Mouse (Mus musculus) hindbrain, embryonic 16.5 days (tissue): ENCODE measurements at regions not wholly inside any gene's neighbourhood (a gene's known extent, or its start where the extent isn't known, plus 50 kb on each side); places are given as distances from the start of the nearest gene placed in this dataset.

Source experiments
- ATAC-seq: fragments of 200-750 bp; cut with Nextera tagmentation; 2 replicates; pipeline ENCODE4 v1.8.0; 2017; ENCODE audit warnings: moderate TSS enrichment, moderate library complexity
- H3K27ac ChIP-seq: fragments of 300-500 bp; sonication (generic); 2 replicates; pipeline ENCODE4 v1.5.1; 2014; ENCODE audit warnings: low read depth, mild to moderate bottlenecking, control low read depth, low read length, moderate library complexity
- H3K27me3 ChIP-seq: fragments of 300-500 bp; sonication (generic); replicated peaks from 2 replicates; pipeline ENCODE4 v1.6.1; 2014; ENCODE audit warnings: low read length; ENCODE audit not compliant: control insufficient read depth, insufficient read depth
- H3K36me3 ChIP-seq: fragments of 300-500 bp; sonication (generic); 2 replicates; pipeline ENCODE4 v1.6.1; 2014; ENCODE audit warnings: mild to moderate bottlenecking, low read length, moderate library complexity, mixed read lengths; ENCODE audit not compliant: control insufficient read depth, insufficient read depth
- H3K4me1 ChIP-seq: fragments of 300-500 bp; sonication (generic); 2 replicates; pipeline ENCODE4 v1.6.1; 2014; ENCODE audit warnings: low read depth, low read length; ENCODE audit not compliant: control insufficient read depth, insufficient read depth
- H3K4me2 ChIP-seq: fragments of 300-500 bp; sonication (generic); 2 replicates; pipeline ENCODE4 v1.6.1; 2014; ENCODE audit warnings: mild to moderate bottlenecking, low read length, control low read depth, moderate library complexity
- H3K4me3 ChIP-seq: fragments of 300-500 bp; sonication (generic); 2 replicates; pipeline ENCODE4 v1.5.1; 2014; ENCODE audit warnings: mild to moderate bottlenecking, low read length, control low read depth, moderate library complexity
- H3K9ac ChIP-seq: fragments of 300-500 bp; sonication (generic); 2 replicates; pipeline ENCODE4 v1.6.1; 2014; ENCODE audit warnings: low read depth, mild to moderate bottlenecking, control low read depth, low read length, moderate library complexity
- H3K9me3 ChIP-seq: fragments of 300-500 bp; sonication (generic); 2 replicates; pipeline ENCODE4 v1.6.1; 2014; ENCODE audit warnings: mild to moderate bottlenecking, low read length, moderate library complexity; ENCODE audit not compliant: control insufficient read depth
- WGBS: fragments of 180-500 bp; shearing (Covaris S2); extraction: QIAGEN DNeasy Blood & Tissue Kit; methylation state at CpG from one replicate; pipeline ENCODE4 v1.1.7; 2014; 5-methylcytosine and 5-hydroxymethylcytosine counted together

- Histone ChIP-seq H3K9me3 (no peaks in the 10 kb centered on the region), H3K4me2 (no peak overlapping the region), H3K27me3 (no peaks in the 10 kb centered on the region), H3K4me3 (no peak overlapping the region), H3K36me3 (no peaks in the 10 kb centered on the region), H3K9ac (no peak overlapping the region), H3K27ac (no peak overlapping the region), H3K4me1 (no peaks in the 10 kb centered on the region; the same call in 1 of the 2 replicates)
- ATAC-seq, result no peak
- WGBS, result 75% methylated on average over 3 of the region's 3 CpGs
These were observed 170.0 kb upstream of the Rxfp2 start for GRCm38 (mm10) chr5:149848465-149848864.

- Histone ChIP-seq H3K9ac (no peak overlapping the region), H3K4me3 (no peak overlapping the region), H3K9me3 (no peaks in the 10 kb centered on the region), H3K36me3 (no peaks in the 10 kb centered on the region), H3K4me1 (no peaks in the 10 kb centered on the region), H3K27ac (no peak overlapping the region), H3K4me2 (no peak overlapping the region), H3K27me3 (no peaks in the 10 kb centered on the region)
- 13% methylated on average over 9 of the region's 9 CpGs for WGBS
- peak; percentile 54; the same call in 1 of the 2 replicates for ATAC-seq
These were observed 167.5 kb upstream of the Rxfp2 start for GRCm38 (mm10) chr5:149851011-149851410.

DNA sequence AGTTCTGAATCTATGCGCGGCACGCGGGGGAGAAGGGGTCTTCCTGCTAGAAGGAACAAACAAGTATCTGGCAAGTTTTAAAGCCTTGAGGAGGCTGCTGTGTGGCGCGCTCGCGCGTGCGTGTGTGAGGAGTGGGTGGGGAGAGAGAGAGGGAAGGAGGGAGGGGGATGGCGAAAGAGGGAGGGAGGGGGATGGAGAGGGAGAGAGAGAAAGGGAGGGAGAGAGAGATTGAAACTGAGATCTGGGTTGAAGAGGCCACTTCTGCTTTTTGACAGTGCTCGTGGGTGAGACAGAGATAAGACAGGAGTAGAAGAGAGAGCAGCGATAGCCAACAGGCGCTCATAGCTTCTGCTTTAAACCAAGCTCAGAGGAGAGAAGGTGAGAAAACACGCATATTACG, 166.0 kb upstream of the Rxfp2 start:
- H3K4me1 ChIP-seq, result no peaks in the 10 kb centered on the region
- no peak overlapping the region for H3K4me3 ChIP-seq
- ATAC-seq, result no peak
- no peak overlapping the region; the same call in 1 of the 2 replicates for H3K4me2 ChIP-seq
- no peaks in the 10 kb centered on the region for H3K9me3 ChIP-seq
- WGBS, result 53% methylated on average over 16 of the region's 16 CpGs
- no peaks in the 10 kb centered on the region for H3K36me3 ChIP-seq
- H3K27me3 ChIP-seq, result no peaks in the 10 kb centered on the region
- H3K9ac ChIP-seq, result no peak overlapping the region
- no peak overlapping the region for H3K27ac ChIP-seq

DNA sequence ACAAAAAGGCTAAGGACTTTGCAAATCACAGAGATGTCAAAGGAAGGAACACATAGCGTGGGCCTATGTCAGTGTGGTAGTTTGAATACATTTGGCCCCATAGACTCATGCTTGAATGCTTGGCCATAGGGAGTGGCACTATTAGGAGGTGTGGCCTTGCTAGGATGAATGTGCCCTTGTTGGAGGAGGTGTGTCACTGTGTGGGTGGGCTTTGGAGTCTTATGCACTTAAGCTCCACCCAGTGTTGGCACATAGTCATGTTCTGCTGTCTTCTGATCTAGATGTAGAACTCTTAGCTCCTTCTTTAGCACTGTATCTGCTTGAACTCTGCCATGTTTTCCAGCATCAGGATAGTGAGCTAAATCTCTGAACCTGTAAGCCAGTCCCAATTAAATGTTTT, 162.4 kb upstream of the Rxfp2 start:
- Histone ChIP-seq H3K4me3 (no peak overlapping the region), H3K9me3 (no peaks in the 10 kb centered on the region), H3K4me2 (no peak overlapping the region), H3K9ac (no peak overlapping the region), H3K4me1 (no peaks in the 10 kb centered on the region), H3K27me3 (no peaks in the 10 kb centered on the region), H3K36me3 (no peaks in the 10 kb centered on the region), H3K27ac (no peak overlapping the region)
- 83% methylated on average over 1 of the region's 1 CpGs for WGBS
- ATAC-seq, result no peak

GRCm38 (mm10) chr5:149857019-149857418, 161.5 kb upstream of the Rxfp2 start:
- H3K9ac ChIP-seq, result no peak overlapping the region
- H3K9me3 ChIP-seq, result no peaks in the 10 kb centered on the region
- no peaks in the 10 kb centered on the region for H3K4me1 ChIP-seq
- 63% methylated on average over 1 of the region's 1 CpGs for WGBS
- no peaks in the 10 kb centered on the region for H3K27me3 ChIP-seq
- no peak overlapping the region for H3K4me3 ChIP-seq
- ATAC-seq, result no peak
- H3K27ac ChIP-seq, result no peak overlapping the region
- H3K4me2 ChIP-seq, result no peak overlapping the region
- no peaks in the 10 kb centered on the region for H3K36me3 ChIP-seq

GRCm38 (mm10) chr5:149861489-149861962, 156.9 kb upstream of the Rxfp2 start:
- 50% methylated on average over 4 of the region's 4 CpGs for WGBS
- 0 out of 2 replicates have a peak, but pooled peaks have one; percentile 48 for ATAC-seq
- no peaks in the 10 kb centered on the region for H3K36me3 ChIP-seq

DNA sequence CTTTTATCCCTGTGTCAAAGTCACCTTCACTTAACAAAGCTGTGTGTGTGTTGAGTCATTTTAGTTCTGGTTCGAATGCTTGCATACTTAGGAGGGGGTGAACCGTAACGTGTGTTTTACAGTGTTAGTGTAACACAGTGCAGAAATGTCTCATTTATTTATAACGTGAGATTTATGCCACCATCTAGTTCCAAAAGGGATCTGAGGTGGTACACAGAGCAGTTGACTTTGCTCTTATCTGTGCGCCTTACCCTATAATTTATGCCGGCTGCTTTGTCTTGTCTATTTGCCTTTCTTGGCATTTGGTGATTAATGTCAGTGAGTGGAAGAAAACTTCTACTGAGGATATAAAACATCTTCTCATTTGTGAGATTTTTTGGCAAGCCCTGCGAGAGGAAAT, 150.5 kb upstream of the Rxfp2 start:
- WGBS, result 71% methylated on average over 7 of the region's 7 CpGs
- no peak overlapping the region for H3K4me3 ChIP-seq
- H3K9ac ChIP-seq, result no peak overlapping the region
- no peaks in the 10 kb centered on the region for H3K4me1 ChIP-seq
- no peak overlapping the region for H3K4me2 ChIP-seq
- no peak for ATAC-seq
- no peak overlapping the region for H3K27ac ChIP-seq
- H3K9me3 ChIP-seq, result no peaks in the 10 kb centered on the region
- H3K27me3 ChIP-seq, result no peaks in the 10 kb centered on the region
- no peaks in the 10 kb centered on the region for H3K36me3 ChIP-seq

More at GRCm38 (mm10) chr5:149861489-149861962, 156.9 kb upstream of the Rxfp2 start:
- no peak overlapping the region for H3K4me3 ChIP-seq
- H3K4me2 ChIP-seq, result no peak overlapping the region
- no peaks in the 10 kb centered on the region for H3K4me1 ChIP-seq
- no peaks in the 10 kb centered on the region for H3K27me3 ChIP-seq
- H3K27ac ChIP-seq, result no peak overlapping the region
- no peak overlapping the region for H3K9ac ChIP-seq
- H3K9me3 ChIP-seq, result no peaks in the 10 kb centered on the region

DNA sequence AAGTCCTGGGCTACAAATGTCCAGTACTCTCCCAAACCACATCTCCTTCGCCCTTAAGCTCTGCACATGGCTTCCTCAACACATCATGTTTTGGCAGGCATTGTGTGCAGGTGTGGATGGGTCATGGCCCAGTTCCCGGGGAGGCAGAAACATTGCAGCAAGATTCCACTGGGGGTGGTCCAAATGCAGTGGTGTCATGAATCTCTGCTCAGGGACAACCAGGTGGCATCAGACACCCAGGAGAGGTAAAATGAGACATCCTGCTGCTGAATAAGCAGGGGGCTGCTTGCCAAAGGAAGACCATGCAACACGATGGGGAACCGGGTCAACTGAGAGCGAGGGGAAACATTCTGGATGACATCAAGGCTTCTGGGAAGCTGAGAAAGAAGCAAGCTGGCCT, 149.0 kb upstream of the Rxfp2 start:
- Histone ChIP-seq H3K9me3 (no peaks in the 10 kb centered on the region), H3K36me3 (no peaks in the 10 kb centered on the region), H3K4me3 (no peak overlapping the region), H3K27ac (no peak overlapping the region), H3K4me2 (no peak overlapping the region), H3K4me1 (no peaks in the 10 kb centered on the region), H3K9ac (no peak overlapping the region), H3K27me3 (no peaks in the 10 kb centered on the region)
- 74% methylated on average over 5 of the region's 5 CpGs for WGBS
- ATAC-seq, result no peak

DNA sequence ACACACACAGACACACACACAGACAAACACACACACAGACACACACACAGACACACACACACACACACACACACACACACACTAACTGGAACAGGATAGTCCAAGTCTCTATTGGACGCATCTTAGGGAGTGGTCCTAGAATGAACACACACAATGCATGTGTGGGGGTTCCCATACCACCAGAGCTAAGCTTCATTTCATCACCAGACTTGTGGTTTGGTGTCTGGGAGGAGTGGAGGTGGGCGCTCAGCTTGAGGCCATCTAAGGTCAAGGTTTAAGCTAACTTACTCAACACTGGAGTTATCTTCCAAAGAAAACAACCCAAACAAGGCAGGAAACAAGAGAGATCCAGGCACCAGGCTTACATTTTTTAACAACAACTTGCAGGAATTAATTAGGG, 147.9 kb upstream of the Rxfp2 start:
- H3K36me3 ChIP-seq, result no peaks in the 10 kb centered on the region
- no peaks in the 10 kb centered on the region for H3K27me3 ChIP-seq
- H3K4me1 ChIP-seq, result no peaks in the 10 kb centered on the region
- no peak overlapping the region for H3K9ac ChIP-seq
- no peaks in the 10 kb centered on the region for H3K9me3 ChIP-seq
- H3K4me3 ChIP-seq, result no peak overlapping the region
- ATAC-seq, result no peak
- H3K4me2 ChIP-seq, result no peak overlapping the region
- H3K27ac ChIP-seq, result no peak overlapping the region
- WGBS, result 93% methylated on average over 2 of the region's 2 CpGs

DNA sequence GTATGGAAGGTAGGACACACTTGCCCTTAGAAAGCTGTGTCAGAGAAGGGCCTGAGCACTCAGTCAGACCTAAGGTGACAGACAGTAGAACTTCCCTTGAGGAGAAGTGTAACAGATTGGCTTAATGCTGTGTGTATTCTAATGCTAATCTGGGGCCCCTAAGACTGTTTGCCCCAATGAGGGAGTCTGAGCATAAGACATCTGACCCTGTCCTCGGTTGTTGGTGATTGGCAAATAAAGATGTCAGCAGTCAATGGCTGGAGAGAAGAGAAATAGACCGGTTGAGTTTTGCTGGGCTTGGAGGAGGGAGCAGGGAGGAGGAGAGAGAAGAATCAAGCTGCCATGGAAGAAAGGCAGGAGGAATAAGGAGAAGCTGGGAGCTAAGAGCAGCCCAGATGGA, 147.0 kb upstream of the Rxfp2 start:
- no peak overlapping the region for H3K9ac ChIP-seq
- H3K27ac ChIP-seq, result no peak overlapping the region
- H3K4me2 ChIP-seq, result no peak overlapping the region
- H3K4me1 ChIP-seq, result no peaks in the 10 kb centered on the region
- 8% methylated on average over 2 of the region's 2 CpGs for WGBS
- H3K27me3 ChIP-seq, result no peaks in the 10 kb centered on the region
- no peak for ATAC-seq
- no peaks in the 10 kb centered on the region for H3K9me3 ChIP-seq
- no peaks in the 10 kb centered on the region for H3K36me3 ChIP-seq
- H3K4me3 ChIP-seq, result no peak overlapping the region
